Mouse (Mus musculus) inflammation-experienced regulatory T-cells, adult 16 weeks (primary cell): Measurements from ENCODE around the gene Calcoco1. TPM values are rescaled to one million over a fixed set of nuclear protein-coding genes. Genes with fewer than 3 reads are reported as not detected.

Experiments
- polyA plus RNA-seq: library from polyadenylated mRNA; unstranded; fragments of 100-300 nt; shearing (Covaris generic); gene quantifications from one replicate; pipeline ENCODE4 v1.2.1, GENCODE M21; 2017

The Calcoco1 gene
- polyA plus RNA-seq, result 52.1 TPM

DNA sequence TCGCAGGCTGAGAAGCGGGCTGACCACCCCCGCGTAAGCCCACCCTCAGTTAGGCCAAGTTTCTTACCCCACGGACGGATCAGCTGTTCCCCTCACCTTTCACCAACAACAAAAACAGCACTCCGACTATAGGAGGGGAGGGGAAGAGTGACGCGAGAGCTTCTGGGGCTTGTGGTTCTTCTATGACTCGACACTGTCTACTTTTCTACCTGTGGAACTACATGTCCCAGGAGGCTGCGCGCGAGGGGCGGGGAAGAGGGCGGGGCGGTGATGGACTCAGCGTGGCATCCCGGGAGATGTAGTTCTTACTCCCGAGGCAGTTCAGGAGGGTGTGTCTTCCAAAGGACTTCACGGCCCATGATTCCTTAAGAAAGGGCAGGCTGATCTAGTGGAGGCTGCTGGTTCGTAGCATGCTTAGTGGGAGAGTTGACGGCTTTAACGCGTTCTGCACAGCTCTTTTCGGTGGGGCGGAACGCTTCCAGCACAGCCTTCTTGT is at the start of gene Calcoco1:
TSS of gene Calcoco1 (minus strand) at position 199 of the 496 bp plus-strand sequence.

DNA sequence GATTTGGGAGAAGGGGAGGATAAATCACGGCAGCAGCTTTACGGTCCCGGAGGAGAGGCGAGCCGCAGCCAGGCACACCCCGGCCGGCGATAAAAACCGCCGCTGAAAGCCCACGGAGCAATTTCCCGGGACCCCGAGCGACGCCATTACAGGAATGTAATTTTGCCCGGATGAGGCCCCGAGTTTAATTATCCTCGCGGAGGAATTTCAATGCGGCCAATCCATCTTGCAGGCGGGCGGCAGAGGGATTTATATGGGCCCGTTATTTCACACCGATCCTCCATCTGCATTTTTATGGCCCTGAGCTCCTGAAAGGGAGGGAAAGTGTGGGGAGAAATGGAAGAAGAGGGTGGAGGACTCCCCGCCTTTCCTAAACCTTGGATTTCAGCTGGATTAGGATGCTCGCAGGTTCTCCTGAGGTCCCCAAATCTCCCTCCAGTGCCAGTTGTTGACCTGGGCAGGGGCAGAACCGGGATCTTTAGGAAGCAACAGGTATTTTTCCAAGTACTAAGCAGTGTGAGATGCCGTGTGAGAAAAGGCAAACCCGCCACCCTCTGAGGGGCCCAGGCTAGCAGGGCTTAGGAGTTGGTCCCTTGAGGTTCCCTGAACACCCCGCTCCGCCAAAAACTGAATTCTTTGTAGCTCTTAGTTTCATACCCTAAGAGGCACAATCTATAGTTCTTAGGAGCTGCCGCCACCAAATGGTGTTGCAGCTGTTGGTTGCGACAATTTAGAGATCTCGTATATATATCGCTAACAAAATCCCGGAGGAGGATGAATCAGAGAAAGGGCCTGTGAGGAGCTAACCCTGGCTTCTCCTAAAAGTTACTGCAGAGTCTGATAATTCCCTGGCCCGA is 49.5 kb downstream of the Calcoco1 start, which contains the start of gene Atp5g2:
TSS of gene Atp5g2 (minus strand) at position 138 of the 857 bp plus-strand sequence.

Other genes starting within 250 kb of the Calcoco1 start
- not detected for gene Gm10337, start 218.5 kb downstream of the Calcoco1 start, polyA plus RNA-seq
- gene Map3k12, start 205.1 kb downstream of the Calcoco1 start, polyA plus RNA-seq, result 11.6 TPM
- gene Tarbp2, start 204.0 kb downstream of the Calcoco1 start, polyA plus RNA-seq, result 63.5 TPM
- 4.3 TPM for gene Npff, start 197.2 kb downstream of the Calcoco1 start, polyA plus RNA-seq
- gene Gm28047, start 97.1 kb downstream of the Calcoco1 start, polyA plus RNA-seq, result 4.6 TPM
- 46.8 TPM for gene Atf7, start 96.7 kb downstream of the Calcoco1 start, polyA plus RNA-seq
- 16.9 TPM for gene Atp5g2, start 49.8 kb downstream of the Calcoco1 start, polyA plus RNA-seq
- gene Hoxc13, start 198.9 kb upstream of the Calcoco1 start, polyA plus RNA-seq, result not detected
- gene Hoxc12, start 214.6 kb upstream of the Calcoco1 start, polyA plus RNA-seq, result not detected
- gene Hoxc11, start 232.2 kb upstream of the Calcoco1 start, polyA plus RNA-seq, result not detected
- gene Hoxc10, start 244.6 kb upstream of the Calcoco1 start, polyA plus RNA-seq, result not detected
- not detected for gene Hoxc5, start 245.3 kb upstream of the Calcoco1 start, polyA plus RNA-seq